Mouse (Mus musculus): ENCODE measurements around the gene Tmem30c. TPM values are rescaled to one million over a fixed set of nuclear protein-coding genes. Genes with fewer than 3 reads are reported as not detected.

The Tmem30c gene
- polyA plus RNA-seq, 1 experiment from 2014 or later = 0.20 TPM

- Histone ChIP-seq H3K36me3 (ENCODE audit: control insufficient read depth, insufficient read depth, low read length) (no peaks in the 10 kb centered on the region), H3K9me3 (ENCODE audit: control insufficient read depth, low read length) (no peaks in the 10 kb centered on the region), H3K4me3 (ENCODE audit: low read depth, low read length) (no peak overlapping the region), H3K4me1 (replicated peaks; ENCODE audit: control insufficient read depth, insufficient read depth, low read length) (0 out of 2 replicates have a peak, but pooled peaks cover 3% of the 10 kb centered on the region), H3K4me2 (replicated peaks; ENCODE audit: low read depth, low read length) (no peak overlapping the region), H3K9ac (ENCODE audit: low read depth, low read length) (no peak overlapping the region), H3K27ac (ENCODE audit: low read depth, low read length) (no peak overlapping the region), H3K27me3 (ENCODE audit: control insufficient read depth, insufficient read depth, low read length) (no peaks in the 10 kb centered on the region)
- 81% methylated on average over 6 of the region's 6 CpGs for WGBS
- DNase-seq (ENCODE audit: low spot score) = no peak
- ATAC-seq (ENCODE audit: low FRiP score) = no peak
Observed at GRCm38 (mm10) chr16:57305463-57305862, 12.8 kb upstream of the Tmem30c start.

DNA sequence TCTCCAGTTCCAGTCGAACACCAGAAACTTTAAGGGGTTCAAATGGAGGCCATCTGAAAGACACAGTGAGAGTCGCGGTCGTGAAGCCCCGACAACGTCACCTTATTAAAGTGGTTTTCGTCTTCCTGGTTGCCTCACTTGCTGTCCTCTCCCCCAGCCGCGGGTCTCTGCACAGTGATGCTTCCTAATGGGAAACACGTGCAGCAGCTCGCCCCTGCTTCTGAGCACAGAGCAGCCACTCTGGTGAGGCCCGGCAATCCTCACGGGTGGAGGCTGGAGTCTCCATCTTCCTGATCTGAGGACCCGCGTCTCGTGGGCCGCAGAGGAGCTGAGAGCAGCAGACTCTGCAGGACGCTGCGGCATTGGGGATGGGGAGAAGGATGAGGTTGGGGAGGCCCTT lies 11.1 kb upstream of the Tmem30c start:
- 56% methylated on average over 19 of the region's 19 CpGs for WGBS
- H3K27ac ChIP-seq (ENCODE audit: low read depth, low read length) = no peak overlapping the region
- no peaks in the 10 kb centered on the region for H3K36me3 ChIP-seq (ENCODE audit: control insufficient read depth, insufficient read depth, low read length)
- H3K9ac ChIP-seq (ENCODE audit: low read depth, low read length) = no peak overlapping the region
- ATAC-seq (ENCODE audit: low FRiP score) (no peak), DNase-seq (ENCODE audit: low spot score) (peak; percentile 29)
- no peaks in the 10 kb centered on the region for H3K27me3 ChIP-seq (ENCODE audit: control insufficient read depth, insufficient read depth, low read length)
- H3K4me3 ChIP-seq (ENCODE audit: low read depth, low read length) = no peak overlapping the region
- H3K9me3 ChIP-seq (ENCODE audit: control insufficient read depth, low read length) = no peaks in the 10 kb centered on the region
- 0 out of 2 replicates have a peak, but pooled peaks cover 3% of the 10 kb centered on the region for H3K4me1 ChIP-seq (replicated peaks; ENCODE audit: control insufficient read depth, insufficient read depth, low read length)
- no peak overlapping the region for H3K4me2 ChIP-seq (replicated peaks; ENCODE audit: low read depth, low read length)

DNA sequence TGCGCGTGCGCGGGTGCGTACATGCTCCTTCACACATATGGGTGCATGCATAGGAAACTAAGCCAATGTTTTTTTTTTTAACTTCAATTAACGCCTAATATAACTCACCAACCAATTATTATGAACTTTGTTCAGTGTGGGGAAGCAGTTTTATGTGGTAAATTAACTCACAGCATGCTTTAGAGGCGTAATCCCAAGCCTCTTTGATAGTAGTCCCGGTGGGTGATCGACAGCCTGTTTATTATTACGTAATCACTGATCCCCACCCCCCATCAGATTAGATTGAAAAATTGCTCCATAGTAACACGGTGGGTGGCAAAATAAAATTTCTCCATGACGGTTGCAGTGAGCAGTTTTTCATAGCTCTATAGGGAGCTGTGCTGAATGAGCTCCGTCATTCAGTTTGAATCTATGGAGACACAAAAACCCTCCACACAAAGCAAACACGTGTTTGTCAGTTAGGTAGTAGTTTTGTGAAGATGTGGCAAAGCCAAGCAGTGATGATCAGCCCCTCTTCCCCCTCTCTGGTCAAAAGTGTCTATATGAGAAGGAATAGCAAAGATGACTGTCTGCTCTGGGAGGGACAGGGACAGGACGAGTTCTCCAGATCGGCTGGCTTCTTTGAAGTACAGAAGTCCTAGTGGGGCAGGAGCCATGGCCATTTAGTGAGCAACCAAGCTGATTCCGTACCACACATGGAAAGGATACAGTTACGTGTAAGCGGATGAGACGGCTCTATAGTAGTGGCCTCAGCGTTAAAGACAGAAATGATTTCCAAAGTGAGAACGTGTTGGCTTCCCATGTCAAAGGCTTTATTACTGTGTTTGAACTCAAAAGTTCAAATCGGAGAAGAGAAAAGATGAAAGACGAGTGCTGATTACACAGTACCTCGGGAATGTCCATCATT lies 10.4 kb upstream of the Tmem30c start:
- ATAC-seq (ENCODE audit: low FRiP score) (no peak), DNase-seq (ENCODE audit: low spot score) (no peak)
- no peak overlapping the region for H3K4me3 ChIP-seq (ENCODE audit: low read depth, low read length)
- no peaks in the 10 kb centered on the region for H3K9me3 ChIP-seq (ENCODE audit: control insufficient read depth, low read length)
- H3K27me3 ChIP-seq (ENCODE audit: control insufficient read depth, insufficient read depth, low read length) = no peaks in the 10 kb centered on the region
- 75% methylated on average over 25 of the region's 25 CpGs for WGBS
- H3K4me1 ChIP-seq (replicated peaks; ENCODE audit: control insufficient read depth, insufficient read depth, low read length) = 0 out of 2 replicates have a peak, but pooled peaks cover 3% of the 10 kb centered on the region
- no peak overlapping the region for H3K27ac ChIP-seq (ENCODE audit: low read depth, low read length)
- no peak overlapping the region for H3K9ac ChIP-seq (ENCODE audit: low read depth, low read length)
- H3K36me3 ChIP-seq (ENCODE audit: control insufficient read depth, insufficient read depth, low read length) = no peaks in the 10 kb centered on the region
- H3K4me2 ChIP-seq (replicated peaks; ENCODE audit: low read depth, low read length) = no peak overlapping the region

GRCm38 (mm10) chr16:57301512-57302115 lies 8.9 kb upstream of the Tmem30c start:
- no peak overlapping the region for H3K4me3 ChIP-seq (ENCODE audit: low read depth, low read length)
- no peaks in the 10 kb centered on the region for H3K9me3 ChIP-seq (ENCODE audit: control insufficient read depth, low read length)
- no peak overlapping the region for H3K4me2 ChIP-seq (replicated peaks; ENCODE audit: low read depth, low read length)
- 0 out of 2 replicates have a peak, but pooled peaks cover 3% of the 10 kb centered on the region for H3K4me1 ChIP-seq (replicated peaks; ENCODE audit: control insufficient read depth, insufficient read depth, low read length)
- no peaks in the 10 kb centered on the region for H3K36me3 ChIP-seq (ENCODE audit: control insufficient read depth, insufficient read depth, low read length)
- 79% methylated on average over 9 of the region's 9 CpGs for WGBS
- H3K27ac ChIP-seq (ENCODE audit: low read depth, low read length) = no peak overlapping the region
- no peak overlapping the region for H3K9ac ChIP-seq (ENCODE audit: low read depth, low read length)
- DNase-seq (ENCODE audit: low spot score) (no peak), ATAC-seq (ENCODE audit: low FRiP score) (no peak)
- no peaks in the 10 kb centered on the region for H3K27me3 ChIP-seq (ENCODE audit: control insufficient read depth, insufficient read depth, low read length)

- Histone ChIP-seq H3K4me3 (ENCODE audit: low read depth, low read length) (no peak overlapping the region), H3K9ac (ENCODE audit: low read depth, low read length) (no peak overlapping the region), H3K9me3 (ENCODE audit: control insufficient read depth, low read length) (no peaks in the 10 kb centered on the region), H3K36me3 (ENCODE audit: control insufficient read depth, insufficient read depth, low read length) (no peaks in the 10 kb centered on the region), H3K27me3 (ENCODE audit: control insufficient read depth, insufficient read depth, low read length) (no peaks in the 10 kb centered on the region), H3K4me1 (replicated peaks; ENCODE audit: control insufficient read depth, insufficient read depth, low read length) (no peaks in the 10 kb centered on the region), H3K27ac (ENCODE audit: low read depth, low read length) (no peak overlapping the region), H3K4me2 (replicated peaks; ENCODE audit: low read depth, low read length) (no peak overlapping the region)
- DNase-seq (ENCODE audit: low spot score) = no peak
- no peak for ATAC-seq (ENCODE audit: low FRiP score)
- 85% methylated on average over 10 of the region's 10 CpGs for WGBS
Observed at GRCm38 (mm10) chr16:57295216-57295934, 2.7 kb upstream of the Tmem30c start.

- H3K4me3 ChIP-seq (ENCODE audit: low read depth, low read length) = no peak overlapping the region
- no peaks in the 10 kb centered on the region for H3K9me3 ChIP-seq (ENCODE audit: control insufficient read depth, low read length)
- H3K27me3 ChIP-seq (ENCODE audit: control insufficient read depth, insufficient read depth, low read length) = no peaks in the 10 kb centered on the region
- H3K36me3 ChIP-seq (ENCODE audit: control insufficient read depth, insufficient read depth, low read length) = no peaks in the 10 kb centered on the region
- no peak overlapping the region for H3K9ac ChIP-seq (ENCODE audit: low read depth, low read length)
- H3K27ac ChIP-seq (ENCODE audit: low read depth, low read length) = no peak overlapping the region
- ATAC-seq (ENCODE audit: low FRiP score) = no peak
- no peak for DNase-seq (ENCODE audit: low spot score)
- H3K4me2 ChIP-seq (replicated peaks; ENCODE audit: low read depth, low read length) = no peak overlapping the region
- no peaks in the 10 kb centered on the region for H3K4me1 ChIP-seq (replicated peaks; ENCODE audit: control insufficient read depth, insufficient read depth, low read length)
- WGBS = 67% methylated on average over 4 of the region's 4 CpGs
Observed at GRCm38 (mm10) chr16:57292296-57292695, 369 bp downstream of the Tmem30c start.

GRCm38 (mm10) chr16:57291696-57292095 lies 969 bp downstream of the Tmem30c start:
- no peak overlapping the region for H3K27ac ChIP-seq (ENCODE audit: low read depth, low read length)
- 93% methylated on average over 5 of the region's 5 CpGs for WGBS
- H3K27me3 ChIP-seq (ENCODE audit: control insufficient read depth, insufficient read depth, low read length) = no peaks in the 10 kb centered on the region
- DNase-seq (ENCODE audit: low spot score) = no peak
- H3K9ac ChIP-seq (ENCODE audit: low read depth, low read length) = no peak overlapping the region
- H3K4me3 ChIP-seq (ENCODE audit: low read depth, low read length) = no peak overlapping the region
- no peak overlapping the region for H3K4me2 ChIP-seq (replicated peaks; ENCODE audit: low read depth, low read length)
- ATAC-seq (ENCODE audit: low FRiP score) = no peak
- H3K9me3 ChIP-seq (ENCODE audit: control insufficient read depth, low read length) = no peaks in the 10 kb centered on the region
- H3K36me3 ChIP-seq (ENCODE audit: control insufficient read depth, insufficient read depth, low read length) = no peaks in the 10 kb centered on the region
- H3K4me1 ChIP-seq (replicated peaks; ENCODE audit: control insufficient read depth, insufficient read depth, low read length) = no peaks in the 10 kb centered on the region

DNA sequence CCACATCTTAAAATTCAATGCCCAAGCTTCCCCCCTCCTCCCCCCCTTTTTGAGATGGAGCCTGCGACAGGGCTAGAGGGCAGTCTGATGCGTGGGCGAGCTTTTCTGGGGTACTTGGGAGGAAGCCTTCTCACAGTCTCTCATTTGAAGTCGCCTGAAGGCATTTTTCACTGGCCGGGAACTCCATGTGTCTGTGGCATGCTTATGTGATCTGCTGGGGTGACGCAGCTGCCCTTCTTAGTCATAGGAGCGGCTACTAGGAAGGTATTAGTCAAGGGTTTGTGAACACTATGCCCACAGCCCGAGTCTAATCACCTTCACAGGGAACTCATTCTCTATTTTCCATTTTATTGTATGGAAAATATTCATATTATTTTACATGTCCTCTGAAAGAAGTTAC lies 11.2 kb downstream of the Tmem30c start:
- no peaks in the 10 kb centered on the region for H3K4me1 ChIP-seq (replicated peaks; ENCODE audit: control insufficient read depth, insufficient read depth, low read length)
- WGBS = 80% methylated on average over 8 of the region's 8 CpGs

More for the DNA sequence above, 11.2 kb downstream of the Tmem30c start:
- no peak overlapping the region for H3K9ac ChIP-seq (ENCODE audit: low read depth, low read length)
- no peak overlapping the region for H3K4me2 ChIP-seq (replicated peaks; ENCODE audit: low read depth, low read length)
- no peaks in the 10 kb centered on the region for H3K9me3 ChIP-seq (ENCODE audit: control insufficient read depth, low read length)
- DNase-seq (ENCODE audit: low spot score) (no peak), ATAC-seq (ENCODE audit: low FRiP score) (no peak)
- no peaks in the 10 kb centered on the region for H3K36me3 ChIP-seq (ENCODE audit: control insufficient read depth, insufficient read depth, low read length)
- no peak overlapping the region for H3K4me3 ChIP-seq (ENCODE audit: low read depth, low read length)
- H3K27me3 ChIP-seq (ENCODE audit: control insufficient read depth, insufficient read depth, low read length) = no peaks in the 10 kb centered on the region
- no peak overlapping the region for H3K27ac ChIP-seq (ENCODE audit: low read depth, low read length)
